ENCODE assay signal across 8 mouse cellular contexts in the genomic region with DNA sequence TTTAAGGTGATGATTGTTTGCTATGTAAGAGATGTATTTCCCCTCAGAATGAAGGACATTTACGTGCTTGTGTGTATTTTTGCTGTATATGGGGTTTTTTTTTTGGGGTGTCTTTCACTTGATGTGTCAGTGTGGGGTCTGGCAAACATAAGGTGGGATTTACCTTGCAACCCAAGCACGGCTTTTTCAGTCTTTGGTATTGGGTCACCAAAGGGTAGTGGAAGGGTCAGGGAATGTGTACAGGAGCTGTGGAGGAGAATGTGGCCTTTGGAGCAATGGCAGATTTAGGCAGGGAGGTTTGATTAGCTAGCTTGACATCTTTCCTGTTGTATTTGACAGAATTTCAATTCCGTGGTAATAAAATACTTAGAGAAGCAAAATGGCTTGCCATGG. TPM values are rescaled to one million over a fixed set of nuclear protein-coding genes. Genes with fewer than 3 reads are reported as not detected.
A peak's percentile ranks its signal among the peaks of the same experiment; 100 is the strongest.
DNase-seq lines count a peak whose midpoint lies in the region; ATAC-seq and TF ChIP-seq lines count a peak whose summit lies in the region.

No protein-coding gene starts in this region.

- no peaks in the 10 kb centered on the region for H3K27me3 ChIP-seq in E14TG2a.4 (ENCODE audit: insufficient read depth, low read length)
- no peaks in the 10 kb centered on the region for H3K27me3 ChIP-seq in forebrain, embryonic 15.5 days
- no peaks in the 10 kb centered on the region for H3K27me3 ChIP-seq in liver, embryonic 11.5 days (replicated peaks; ENCODE audit: control insufficient read depth, insufficient read depth, low read length)

- peak; percentile 27 for DNase-seq in embryo, embryonic 10.5 days (ENCODE audit: low spot score)
- DNase-seq in embryo, embryonic 9.5 days (ENCODE audit: extremely low spot score) = no peak
- DNase-seq in liver, embryonic 11.5 days (ENCODE audit: low spot score) = no peak
- no peak for DNase-seq in ovary, adult 18-20 months (ENCODE audit: low spot score)
- DNase-seq in yolk sac, embryonic 10.5 days (ENCODE audit: low spot score) = no peak

- TF ChIP-seq CTCF in E14TG2a.4 (conservative IDR thresholded peaks at IDR 0.05; ENCODE audit: low read length) = no peak

- no peak for ATAC-seq in forebrain, embryonic 15.5 days (replicated peaks)
- ATAC-seq in liver, embryonic 11.5 days (replicated peaks; ENCODE audit: low FRiP score) = no peak
- no peak for ATAC-seq in inflammation-experienced regulatory T-cells, adult 6 months

- H3K9me3 ChIP-seq in E14TG2a.4 (ENCODE audit: low read length) = no peaks in the 10 kb centered on the region
- no peaks in the 10 kb centered on the region for H3K9me3 ChIP-seq in forebrain, embryonic 15.5 days
- H3K9me3 ChIP-seq in liver, embryonic 11.5 days (ENCODE audit: control insufficient read depth, low read length) = no peaks in the 10 kb centered on the region

- no peaks in the 10 kb centered on the region for H3K36me3 ChIP-seq in E14TG2a.4 (ENCODE audit: insufficient read depth, low read length)
- no peaks in the 10 kb centered on the region for H3K36me3 ChIP-seq in forebrain, embryonic 15.5 days
- no peaks in the 10 kb centered on the region for H3K36me3 ChIP-seq in liver, embryonic 11.5 days (ENCODE audit: control insufficient read depth, insufficient read depth, low read length)

- peak overlapping the region; percentile 21 for H3K4me3 ChIP-seq in E14TG2a.4 (replicated peaks; ENCODE audit: low read length)
- H3K4me3 ChIP-seq in forebrain, embryonic 15.5 days = peak overlapping the region; percentile 62
- H3K4me3 ChIP-seq in liver, embryonic 11.5 days (ENCODE audit: low read depth, low read length) = peak overlapping the region; percentile 39

- H3K27ac ChIP-seq in forebrain, embryonic 15.5 days (replicated peaks) = peak overlapping the region; percentile 97
- 0 out of 2 replicates have a peak overlapping the region, but pooled peaks have one; percentile 32 for H3K27ac ChIP-seq in liver, embryonic 11.5 days (ENCODE audit: low read depth, low read length)

- peak overlapping the region; percentile 63 for H3K4me2 ChIP-seq in forebrain, embryonic 15.5 days (replicated peaks)
- H3K4me2 ChIP-seq in liver, embryonic 11.5 days = peak overlapping the region; percentile 62

- WGBS in forebrain, embryonic 15.5 days = 11% methylated on average over 3 of the region's 3 CpGs
- 54% methylated on average over 3 of the region's 3 CpGs for WGBS in liver, embryonic 11.5 days

- H3K4me1 ChIP-seq in E14TG2a.4 (replicated peaks; ENCODE audit: low read depth, low read length) = peaks cover 21% of the 10 kb centered on the region
- H3K4me1 ChIP-seq in forebrain, embryonic 15.5 days = peaks cover 37% of the 10 kb centered on the region
- peaks cover 16% of the 10 kb centered on the region for H3K4me1 ChIP-seq in liver, embryonic 11.5 days (replicated peaks; ENCODE audit: control insufficient read depth, insufficient read depth, low read length)

- H3K9ac ChIP-seq in forebrain, embryonic 15.5 days (replicated peaks) = peak overlapping the region; percentile 71
- H3K9ac ChIP-seq in liver, embryonic 11.5 days (ENCODE audit: low read depth, low read length) = peak overlapping the region; percentile 43

RNA-seq across cellular contexts. Expression of a gene that starts 52.2 kb away (rescaled TPM):
- polyA plus RNA-seq in forebrain, embryonic 15.5 days (2015; fragmentation: Nextera tagmentation; extraction: Ambion mirVana) = 122 and 123 TPM in 2 replicates
- 30.5 and 31.2 TPM in 2 replicates for polyA plus RNA-seq in liver, embryonic 11.5 days (2014; fragmentation: Nextera tagmentation; extraction: Ambion mirVana)
- polyA plus RNA-seq in inflammation-experienced regulatory T-cells, adult 6 months (2017; shearing (Covaris generic)) = 10 to 100 TPM in 2 of 3 experiments, 1 to 10 TPM in 1; 9.5 to 11.3 (median 10.7) TPM
